Mouse (Mus musculus): ENCODE measurements around the gene Ak4. TPM values are rescaled to one million over a fixed set of nuclear protein-coding genes. Genes with fewer than 3 reads are reported as not detected.
A peak's percentile ranks its signal among the peaks of the same experiment; 100 is the strongest.

The Ak4 gene
- polyA plus RNA-seq, 1 experiment from 2014 or later = 16.8 TPM

DNA sequence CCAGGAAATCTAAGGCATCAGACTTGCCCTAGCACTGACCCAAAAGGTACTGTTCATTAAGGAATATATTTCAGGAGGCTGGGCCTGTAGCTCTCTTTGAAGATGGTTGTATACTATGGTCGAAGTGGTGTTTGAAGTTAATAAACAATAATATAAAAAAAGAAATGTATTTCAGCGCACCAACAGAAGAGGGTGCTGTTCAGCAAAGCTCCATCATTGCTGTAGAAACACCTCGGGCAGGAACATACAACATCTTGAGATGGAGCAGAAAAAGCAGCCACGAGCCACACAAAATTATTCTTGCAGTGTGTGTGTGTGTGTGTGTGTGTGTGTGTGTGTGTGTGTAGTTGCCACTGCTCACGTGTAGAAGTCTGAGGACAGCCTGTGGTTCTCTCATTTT, 51.5 kb downstream of the Ak4 start:
- H3K27me3 ChIP-seq = no peaks in the 10 kb centered on the region
- no peak overlapping the region for H3K9ac ChIP-seq (replicated peaks)
- H3K9me3 ChIP-seq = no peaks in the 10 kb centered on the region
- H3K4me2 ChIP-seq (replicated peaks) = no peak overlapping the region
- no peaks in the 10 kb centered on the region for H3K4me1 ChIP-seq
- H3K4me3 ChIP-seq = no peak overlapping the region
- H3K27ac ChIP-seq (replicated peaks) = no peak overlapping the region
- ATAC-seq (ENCODE audit: low FRiP score, low read depth) = no peak
- 52% methylated on average over 5 of the region's 5 CpGs for WGBS
- no peaks in the 10 kb centered on the region for H3K36me3 ChIP-seq

DNA sequence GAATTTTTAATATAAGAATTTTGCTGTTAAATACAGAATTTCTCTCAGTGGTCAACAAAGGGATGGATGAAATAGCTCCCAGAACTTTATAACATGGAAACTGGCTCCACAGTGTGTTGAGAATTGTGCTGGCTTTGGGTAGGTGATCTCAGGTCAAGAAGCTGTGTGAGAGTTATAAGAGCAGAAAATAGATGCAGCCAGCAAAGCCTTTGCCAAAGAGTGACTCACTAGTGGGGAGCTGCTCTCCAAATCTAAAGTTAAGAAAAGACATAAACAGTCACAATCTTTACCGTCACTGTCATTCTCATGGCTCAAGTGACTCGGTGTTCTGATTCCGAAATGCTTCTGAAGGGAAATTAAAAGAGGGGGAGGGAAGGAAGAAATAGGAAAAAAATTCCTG, 53.7 kb downstream of the Ak4 start:
- Histone ChIP-seq H3K4me3 (no peak overlapping the region), H3K36me3 (no peaks in the 10 kb centered on the region), H3K4me1 (no peaks in the 10 kb centered on the region), H3K9me3 (no peaks in the 10 kb centered on the region), H3K27me3 (no peaks in the 10 kb centered on the region), H3K27ac (replicated peaks) (no peak overlapping the region), H3K9ac (replicated peaks) (no peak overlapping the region), H3K4me2 (replicated peaks) (no peak overlapping the region)
- WGBS = 88% methylated on average over 3 of the region's 3 CpGs
- ATAC-seq (ENCODE audit: low FRiP score, low read depth) = no peak

DNA sequence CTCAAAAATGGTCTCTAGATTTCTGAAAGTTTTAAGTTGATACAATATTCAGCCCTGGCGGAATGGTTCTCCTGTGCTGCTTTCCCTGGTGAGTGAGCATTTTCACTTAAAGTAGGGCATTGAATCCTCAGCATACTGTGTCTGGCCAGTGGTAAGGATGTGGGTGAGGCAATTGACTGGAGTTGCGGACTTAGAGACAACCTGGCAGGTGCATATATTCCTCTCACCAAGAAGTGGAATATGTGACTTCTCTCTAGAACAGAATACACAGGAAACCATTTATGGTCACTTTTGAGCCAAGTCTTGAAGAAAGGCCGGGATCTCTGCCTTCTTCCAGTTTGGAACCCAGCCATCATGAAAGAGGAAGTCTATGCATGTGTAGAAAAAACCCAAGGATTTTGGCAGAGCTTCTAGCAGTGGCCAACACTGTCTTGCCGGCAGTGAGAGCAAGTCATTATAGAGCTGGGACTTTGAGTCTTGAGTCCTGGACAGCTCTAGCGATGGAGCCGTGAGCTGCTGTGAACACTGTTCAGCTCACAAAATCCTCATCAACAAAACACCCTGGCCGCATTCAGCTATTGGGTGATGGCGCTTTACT, 71.3 kb downstream of the Ak4 start:
- H3K4me2 ChIP-seq (replicated peaks) = no peak overlapping the region
- no peaks in the 10 kb centered on the region for H3K36me3 ChIP-seq
- peaks cover 7% of the 10 kb centered on the region; the same call in 1 of the 2 replicates for H3K27me3 ChIP-seq
- no peak overlapping the region for H3K27ac ChIP-seq (replicated peaks)
- H3K4me3 ChIP-seq = no peak overlapping the region
- no peak overlapping the region for H3K9ac ChIP-seq (replicated peaks)
- ATAC-seq (ENCODE audit: low FRiP score, low read depth) = no peak
- 94% methylated on average over 8 of the region's 8 CpGs for WGBS
- no peaks in the 10 kb centered on the region for H3K4me1 ChIP-seq
- no peaks in the 10 kb centered on the region for H3K9me3 ChIP-seq

GRCm38 (mm10) chr4:101491704-101492103, 72.6 kb downstream of the Ak4 start:
- Histone ChIP-seq H3K36me3 (no peaks in the 10 kb centered on the region), H3K4me3 (no peak overlapping the region), H3K27me3 (peaks cover 18% of the 10 kb centered on the region), H3K9me3 (no peaks in the 10 kb centered on the region), H3K9ac (replicated peaks) (no peak overlapping the region), H3K27ac (replicated peaks) (no peak overlapping the region), H3K4me1 (peaks cover 6% of the 10 kb centered on the region; the same call in 1 of the 2 replicates), H3K4me2 (replicated peaks) (no peak overlapping the region)
- no peak for ATAC-seq (ENCODE audit: low FRiP score, low read depth)
- WGBS = 68% methylated on average over 6 of the region's 6 CpGs

GRCm38 (mm10) chr4:101493611-101494197, 74.6 kb downstream of the Ak4 start:
- Histone ChIP-seq H3K9me3 (no peaks in the 10 kb centered on the region), H3K9ac (replicated peaks) (no peak overlapping the region), H3K36me3 (no peaks in the 10 kb centered on the region), H3K4me3 (no peak overlapping the region), H3K27ac (replicated peaks) (no peak overlapping the region), H3K27me3 (peaks cover 38% of the 10 kb centered on the region), H3K4me2 (replicated peaks) (no peak overlapping the region), H3K4me1 (peaks cover 14% of the 10 kb centered on the region; the same call in 1 of the 2 replicates)
- no peak for ATAC-seq (ENCODE audit: low FRiP score, low read depth)

GRCm38 (mm10) chr4:101496188-101496533, 77.1 kb downstream of the Ak4 start:
- Histone ChIP-seq H3K9ac (replicated peaks) (peak overlapping the region; percentile 54), H3K9me3 (no peaks in the 10 kb centered on the region), H3K4me1 (peaks cover 14% of the 10 kb centered on the region; the same call in 1 of the 2 replicates), H3K4me3 (peak overlapping the region; percentile 68), H3K27ac (replicated peaks) (no peak overlapping the region), H3K36me3 (no peaks in the 10 kb centered on the region), H3K4me2 (replicated peaks) (peak overlapping the region; percentile 98), H3K27me3 (peaks cover 49% of the 10 kb centered on the region)
- WGBS = 1% methylated on average over 28 of the region's 28 CpGs
- ATAC-seq (ENCODE audit: low FRiP score, low read depth) = peak; percentile 63; the same call in 1 of the 2 replicates

DNA sequence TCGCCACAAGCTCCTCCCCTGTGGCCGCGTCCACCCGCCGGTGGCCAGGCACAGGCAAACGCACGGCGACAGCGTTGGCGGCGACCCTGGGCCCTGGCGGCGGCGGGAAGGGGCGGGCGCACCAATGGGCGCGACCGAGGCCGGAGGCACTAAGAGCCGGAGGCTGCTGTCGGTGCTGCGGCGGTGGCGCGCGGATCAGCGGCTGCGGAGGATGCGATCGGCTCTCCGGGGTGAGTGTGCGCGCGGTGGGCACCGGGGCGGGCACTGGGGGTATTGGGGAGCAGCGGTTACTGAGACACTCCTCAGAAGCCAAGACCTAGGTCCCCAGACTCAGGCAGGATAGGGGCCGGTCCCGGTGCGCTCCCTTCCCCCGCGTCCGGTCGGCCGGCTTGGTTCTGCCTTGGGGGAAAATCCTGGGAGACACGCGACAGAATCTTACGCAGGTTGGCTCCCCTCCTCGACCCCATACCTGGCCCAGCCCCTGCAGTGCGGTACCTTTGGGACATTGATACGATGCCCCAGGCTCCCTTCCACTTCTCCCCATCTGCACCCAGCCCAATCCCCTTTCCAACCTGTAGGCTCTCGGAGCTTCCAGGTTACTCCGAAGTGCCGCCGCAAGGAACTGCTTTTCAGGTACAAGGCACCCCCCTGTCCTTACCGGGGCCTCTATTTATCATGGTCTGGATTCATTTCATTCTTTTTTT, 77.6 kb downstream of the Ak4 start, which contains the start of gene Dnajc6:
Gene Dnajc6, plus strand, starts transcription at position 115 of the 704 bp plus-strand sequence.
- Histone ChIP-seq H3K36me3 (no peaks in the 10 kb centered on the region), H3K9me3 (no peaks in the 10 kb centered on the region), H3K9ac (replicated peaks) (peak within 1 kb of the TSS; percentile 54), H3K4me1 (peaks cover 14% of the 10 kb centered on the region; the same call in 1 of the 2 replicates), H3K4me2 (replicated peaks) (peak within 1 kb of the TSS; percentile 98), H3K4me3 (peak within 1 kb of the TSS; percentile 68), H3K27ac (replicated peaks) (no peak within 1 kb of the TSS), H3K27me3 (peaks cover 49% of the 10 kb centered on the region)
- 1% methylated on average over 57 of the region's 57 CpGs for WGBS
- ATAC-seq (ENCODE audit: low FRiP score, low read depth) = peak; percentile 76

DNA sequence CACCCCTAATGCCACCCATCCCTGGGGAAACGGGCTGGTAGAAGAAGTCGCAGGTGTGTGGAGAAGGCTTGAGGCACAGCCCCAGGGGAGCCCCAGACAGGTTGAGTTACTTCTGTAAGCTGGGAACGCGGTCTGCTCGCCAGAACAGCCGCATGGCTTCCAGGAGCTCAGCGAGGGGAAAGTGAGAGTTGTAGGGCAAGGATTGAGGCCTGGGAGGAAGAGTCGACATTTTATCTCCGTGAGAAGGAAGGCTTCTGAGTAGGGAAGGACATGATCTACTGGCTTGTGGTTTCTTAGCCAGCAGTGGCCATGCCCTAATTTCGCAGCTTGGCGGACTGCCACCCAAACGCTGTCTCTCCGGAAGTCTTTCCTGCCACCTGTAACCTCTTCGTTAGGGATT, 78.3 kb downstream of the Ak4 start:
- 5% methylated on average over 14 of the region's 14 CpGs for WGBS
- H3K4me3 ChIP-seq = peak overlapping the region; percentile 68
- H3K4me2 ChIP-seq (replicated peaks) = peak overlapping the region; percentile 98
- no peaks in the 10 kb centered on the region for H3K9me3 ChIP-seq
- peaks cover 14% of the 10 kb centered on the region; the same call in 1 of the 2 replicates for H3K4me1 ChIP-seq
- no peak overlapping the region for H3K9ac ChIP-seq (replicated peaks)
- H3K27ac ChIP-seq (replicated peaks) = no peak overlapping the region
- no peak for ATAC-seq (ENCODE audit: low FRiP score, low read depth)
- no peaks in the 10 kb centered on the region for H3K36me3 ChIP-seq
- peaks cover 49% of the 10 kb centered on the region for H3K27me3 ChIP-seq

GRCm38 (mm10) chr4:101504470-101505007, 85.5 kb downstream of the Ak4 start:
- Histone ChIP-seq H3K9ac (replicated peaks) (no peak overlapping the region), H3K4me2 (replicated peaks) (no peak overlapping the region), H3K27ac (replicated peaks) (no peak overlapping the region), H3K4me1 (peaks cover 8% of the 10 kb centered on the region), H3K9me3 (no peaks in the 10 kb centered on the region), H3K27me3 (peaks cover 17% of the 10 kb centered on the region), H3K4me3 (no peak overlapping the region), H3K36me3 (no peaks in the 10 kb centered on the region)
- ATAC-seq (ENCODE audit: low FRiP score, low read depth) = no peak
- WGBS = 38% methylated on average over 7 of the region's 7 CpGs

GRCm38 (mm10) chr4:101505966-101506365, 86.9 kb downstream of the Ak4 start:
- peaks cover 21% of the 10 kb centered on the region for H3K27me3 ChIP-seq
- no peak overlapping the region for H3K9ac ChIP-seq (replicated peaks)
- 72% methylated on average over 2 of the region's 2 CpGs for WGBS
- no peaks in the 10 kb centered on the region for H3K36me3 ChIP-seq
- ATAC-seq (ENCODE audit: low FRiP score, low read depth) = no peak
- H3K4me1 ChIP-seq = peaks cover 11% of the 10 kb centered on the region
- no peak overlapping the region for H3K4me3 ChIP-seq
- no peak overlapping the region for H3K27ac ChIP-seq (replicated peaks)
- no peaks in the 10 kb centered on the region for H3K9me3 ChIP-seq
- no peak overlapping the region for H3K4me2 ChIP-seq (replicated peaks)

DNA sequence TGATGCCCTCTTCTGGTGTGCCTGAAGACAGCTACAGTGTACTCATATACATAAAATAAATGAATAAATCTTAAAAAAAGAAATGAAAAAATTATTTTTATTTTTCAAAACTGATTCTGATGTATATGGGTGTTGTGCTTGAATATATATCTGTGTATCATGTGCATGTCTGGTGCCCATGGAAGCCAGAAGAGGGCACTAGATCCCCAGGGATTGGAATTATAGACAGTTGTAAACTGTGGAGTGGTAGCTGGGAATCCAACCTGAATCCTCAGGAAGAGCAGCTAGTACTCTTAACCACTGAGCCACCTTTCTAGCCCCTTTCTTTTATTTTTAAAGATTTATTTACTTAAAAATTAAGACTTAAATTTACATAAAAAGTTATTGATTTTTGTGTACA, 87.3 kb downstream of the Ak4 start:
- Histone ChIP-seq H3K4me1 (peaks cover 11% of the 10 kb centered on the region), H3K9ac (replicated peaks) (no peak overlapping the region), H3K36me3 (no peaks in the 10 kb centered on the region), H3K4me3 (no peak overlapping the region), H3K27me3 (peaks cover 21% of the 10 kb centered on the region), H3K27ac (replicated peaks) (no peak overlapping the region), H3K9me3 (no peaks in the 10 kb centered on the region), H3K4me2 (replicated peaks) (no peak overlapping the region)
- ATAC-seq (ENCODE audit: low FRiP score, low read depth) = no peak

All from midbrain, embryonic 12.5 days (tissue).